Mouse (Mus musculus) limb, embryonic 12.5 days (tissue): ENCODE results near the gene 4930402K13Rik. TPM values are rescaled to one million over a fixed set of nuclear protein-coding genes. Genes with fewer than 3 reads are reported as not detected.
"Not testable (repeated sequence)": the region's sequence is repeated elsewhere in the genome, so short reads cannot be mapped to it uniquely, and the experiment has no call there.

Source experiments
- ATAC-seq: fragments of 200-750 bp; cut with Nextera tagmentation; 2 replicates; pipeline ENCODE4 v1.8.0; 2017; ENCODE audit warnings: low read depth, moderate TSS enrichment; ENCODE audit not compliant: insufficient number of reproducible peaks, insufficient read depth, low FRiP score, low TSS enrichment
- H3K27ac ChIP-seq: fragments of 300-500 bp; sonication (generic); 2 replicates; pipeline ENCODE4 v1.5.1; 2016; ENCODE audit warnings: mild to moderate bottlenecking, moderate library complexity
- H3K27me3 ChIP-seq: fragments of 300-500 bp; sonication (generic); 2 replicates; pipeline ENCODE4 v1.6.1; 2016; ENCODE audit warnings: mild to moderate bottlenecking, moderate library complexity
- H3K36me3 ChIP-seq: fragments of 300-500 bp; sonication (generic); 2 replicates; pipeline ENCODE4 v1.6.1; 2016; ENCODE audit warnings: mild to moderate bottlenecking, moderate library complexity
- H3K4me1 ChIP-seq: fragments of 300-500 bp; sonication (generic); replicated peaks from 2 replicates; pipeline ENCODE4 v1.6.1; 2016
- H3K4me2 ChIP-seq: fragments of 300-500 bp; sonication (generic); 2 replicates; pipeline ENCODE4 v1.6.1; 2016; ENCODE audit warnings: mild to moderate bottlenecking, moderate library complexity
- H3K4me3 ChIP-seq: fragments of 300-500 bp; sonication (generic); replicated peaks from 2 replicates; pipeline ENCODE4 v1.5.1; 2016; ENCODE audit warnings: mild to moderate bottlenecking
- H3K9ac ChIP-seq: fragments of 300-500 bp; sonication (generic); replicated peaks from 2 replicates; pipeline ENCODE4 v1.6.1; 2016; ENCODE audit warnings: mild to moderate bottlenecking, moderate library complexity
- H3K9me3 ChIP-seq: fragments of 300-500 bp; sonication (generic); 2 replicates; pipeline ENCODE4 v1.6.1; 2016; ENCODE audit warnings: mild to moderate bottlenecking, moderate library complexity
- WGBS: fragments of 180-500 bp; shearing (Covaris S2); methylation state at CpG from one replicate; pipeline ENCODE4 v1.1.7; 2016; 5-methylcytosine and 5-hydroxymethylcytosine counted together
- polyA plus RNA-seq: library from polyadenylated mRNA; unstranded; fragments of >200 nt; fragmentation: Nextera tagmentation; extraction: Ambion mirVana; gene quantifications from 2 replicates; pipeline ENCODE4 v1.2.1, GENCODE M21; 2016

The 4930402K13Rik gene
- polyA plus RNA-seq, result not detected in 2 replicates

GRCm38 (mm10) chrX:9104262-9104661 lies at the start of gene 4930402K13Rik:
Gene 4930402K13Rik, plus strand, starts transcription at chrX:9104562.
- H3K9me3 ChIP-seq, result no peaks in the 10 kb centered on the region
- no peak within 1 kb of the TSS for H3K9ac ChIP-seq
- no peak within 1 kb of the TSS for H3K4me2 ChIP-seq
- no peaks in the 10 kb centered on the region for H3K27me3 ChIP-seq
- no peaks in the 10 kb centered on the region for H3K36me3 ChIP-seq
- no peak for ATAC-seq
- H3K4me3 ChIP-seq, result no peak within 1 kb of the TSS
- 93% methylated on average over 6 of the region's 6 CpGs for WGBS
- no peaks in the 10 kb centered on the region for H3K4me1 ChIP-seq
- no peak within 1 kb of the TSS for H3K27ac ChIP-seq

- H3K27ac ChIP-seq, H3K9me3 ChIP-seq, H3K9ac ChIP-seq, ATAC-seq, H3K4me3 ChIP-seq, H3K27me3 ChIP-seq, H3K4me2 ChIP-seq, H3K4me1 ChIP-seq, H3K36me3 ChIP-seq: not testable (repeated sequence)
- WGBS, result 24% methylated on average over 7 of the region's 9 CpGs
These were observed 43.4 kb upstream of the 4930402K13Rik start for GRCm38 (mm10) chrX:9060952-9061351.

- no peak for ATAC-seq
- no peaks in the 10 kb centered on the region for H3K36me3 ChIP-seq
- no peak overlapping the region for H3K4me2 ChIP-seq
- no peaks in the 10 kb centered on the region for H3K4me1 ChIP-seq
- 90% methylated on average over 4 of the region's 4 CpGs for WGBS
- H3K27ac ChIP-seq, result no peak overlapping the region
- H3K4me3 ChIP-seq, result no peak overlapping the region
- peaks cover 7% of the 10 kb centered on the region; the same call in 1 of the 2 replicates for H3K9me3 ChIP-seq
- H3K9ac ChIP-seq, result no peak overlapping the region
- no peaks in the 10 kb centered on the region for H3K27me3 ChIP-seq
These were observed 42.3 kb upstream of the 4930402K13Rik start for GRCm38 (mm10) chrX:9062101-9062500.

- not testable (repeated sequence) for H3K4me3 ChIP-seq, H3K4me2 ChIP-seq, H3K27ac ChIP-seq, H3K9ac ChIP-seq, H3K9me3 ChIP-seq, ATAC-seq, H3K36me3 ChIP-seq, H3K27me3 ChIP-seq, H3K4me1 ChIP-seq
- 89% methylated on average over 11 of the region's 11 CpGs for WGBS
These were observed 41.6 kb upstream of the 4930402K13Rik start, which contains the start of gene Fthl17f for GRCm38 (mm10) chrX:9062715-9063114. Gene Fthl17f, plus strand, starts transcription at chrX:9063015.

GRCm38 (mm10) chrX:9077699-9078098 lies 26.7 kb upstream of the 4930402K13Rik start:
- WGBS, result 19% methylated on average over 9 of the region's 10 CpGs
- H3K9ac ChIP-seq, H3K4me1 ChIP-seq, H3K4me2 ChIP-seq, H3K9me3 ChIP-seq, H3K27me3 ChIP-seq, H3K36me3 ChIP-seq, H3K4me3 ChIP-seq, ATAC-seq, H3K27ac ChIP-seq: not testable (repeated sequence)

- not testable (repeated sequence) for H3K36me3 ChIP-seq, ATAC-seq, H3K4me3 ChIP-seq, H3K4me1 ChIP-seq, H3K4me2 ChIP-seq, H3K27me3 ChIP-seq, H3K27ac ChIP-seq, H3K9me3 ChIP-seq, H3K9ac ChIP-seq
These were observed 9.3 kb upstream of the 4930402K13Rik start for GRCm38 (mm10) chrX:9095066-9095465.

- Histone ChIP-seq H3K4me1 (no peaks in the 10 kb centered on the region), H3K9ac (no peak overlapping the region), H3K4me3 (no peak overlapping the region), H3K27ac (no peak overlapping the region), H3K4me2 (no peak overlapping the region), H3K27me3 (no peaks in the 10 kb centered on the region), H3K36me3 (no peaks in the 10 kb centered on the region), H3K9me3 (no peaks in the 10 kb centered on the region)
- no peak for ATAC-seq
- WGBS, result 69% methylated on average over 2 of the region's 2 CpGs
These were observed 6.0 kb downstream of the 4930402K13Rik start for GRCm38 (mm10) chrX:9110381-9110780.

- H3K4me1 ChIP-seq, result no peaks in the 10 kb centered on the region
- H3K4me3 ChIP-seq, result no peak overlapping the region
- no peak overlapping the region for H3K27ac ChIP-seq
- no peak overlapping the region for H3K9ac ChIP-seq
- no peak overlapping the region for H3K4me2 ChIP-seq
- no peaks in the 10 kb centered on the region for H3K36me3 ChIP-seq
- no peaks in the 10 kb centered on the region for H3K9me3 ChIP-seq
- no peak for ATAC-seq
- H3K27me3 ChIP-seq, result no peaks in the 10 kb centered on the region
- 72% methylated on average over 4 of the region's 4 CpGs for WGBS
These were observed 20.6 kb downstream of the 4930402K13Rik start for GRCm38 (mm10) chrX:9124928-9125327.

- Histone ChIP-seq H3K9me3 (no peaks in the 10 kb centered on the region), H3K4me2 (no peak overlapping the region), H3K4me3 (no peak overlapping the region), H3K9ac (no peak overlapping the region), H3K27ac (no peak overlapping the region), H3K36me3 (no peaks in the 10 kb centered on the region), H3K27me3 (no peaks in the 10 kb centered on the region), H3K4me1 (no peaks in the 10 kb centered on the region)
- no peak for ATAC-seq
- WGBS, result 45% methylated on average over 7 of the region's 7 CpGs
These were observed 24.0 kb downstream of the 4930402K13Rik start for GRCm38 (mm10) chrX:9128317-9128831.

GRCm38 (mm10) chrX:9139290-9139948 lies 35.1 kb downstream of the 4930402K13Rik start:
- Histone ChIP-seq H3K4me1 (no peaks in the 10 kb centered on the region), H3K27me3 (no peaks in the 10 kb centered on the region), H3K36me3 (no peaks in the 10 kb centered on the region), H3K9ac (no peak overlapping the region), H3K4me3 (no peak overlapping the region), H3K4me2 (no peak overlapping the region), H3K9me3 (no peaks in the 10 kb centered on the region), H3K27ac (no peak overlapping the region)
- no peak for ATAC-seq
- WGBS, result 87% methylated on average over 4 of the region's 4 CpGs

- no peaks in the 10 kb centered on the region for H3K9me3 ChIP-seq
- no peak overlapping the region for H3K4me3 ChIP-seq
- ATAC-seq, result no peak
- no peaks in the 10 kb centered on the region for H3K27me3 ChIP-seq
- 30% methylated on average over 2 of the region's 2 CpGs for WGBS
- no peaks in the 10 kb centered on the region for H3K4me1 ChIP-seq
- no peak overlapping the region for H3K4me2 ChIP-seq
- no peak overlapping the region for H3K27ac ChIP-seq
- no peaks in the 10 kb centered on the region for H3K36me3 ChIP-seq
- H3K9ac ChIP-seq, result no peak overlapping the region
These were observed 38.3 kb downstream of the 4930402K13Rik start for GRCm38 (mm10) chrX:9142669-9143068.
